Mouse (Mus musculus): ENCODE measurements around the gene Rnf150.

- TF ChIP-seq E2F4 (IDR thresholded peaks at IDR 0.05; ENCODE audit: borderline replicate concordance, low read depth, low read length) (no peak), CTCF (IDR thresholded peaks at IDR 0.05 in 2 of 3, conservative IDR thresholded peaks at IDR 0.05 in 1 of 3; ENCODE audit: control insufficient read depth in 1 of 3, insufficient read depth in 1 of 3, low read depth in 2 of 3, low read length in 3 of 3, poor library complexity in 1 of 3, severe bottlenecking in 1 of 3) (no peak), USF1 (IDR thresholded peaks at IDR 0.05; ENCODE audit: low read depth, low read length) (no peak), EP300 (IDR thresholded peaks at IDR 0.05; ENCODE audit: low read depth in 1 of 2, low read length in 2 of 2) (no peak), TAL1 (IDR thresholded peaks at IDR 0.05; ENCODE audit: low read length) (no peak), CHD2 (IDR thresholded peaks at IDR 0.05; ENCODE audit: low read length) (no peak), ZC3H11A (IDR thresholded peaks at IDR 0.05; ENCODE audit: low read depth, low read length) (no peak)
These were observed 215.8 kb downstream of the Rnf150 start for GRCm38 (mm10) chr8:83078701-83079533.

Measured in MEL (cell line).